Mouse (Mus musculus) megakaryocyte progenitor cell, adult 5-6 weeks (primary cell): Measurements from ENCODE around the gene Usp6nl. TPM values are rescaled to one million over a fixed set of nuclear protein-coding genes. Genes with fewer than 3 reads are reported as not detected.

Experiments
- ATAC-seq: replicated peaks from 2 replicates; pipeline ENCODE4 v1.8.0; 2016; ENCODE audit warnings: mild to moderate bottlenecking, moderate TSS enrichment, inconsistent platforms; ENCODE audit not compliant: poor library complexity
- total RNA-seq, 2 experiments: library from RNA; stranded (forward) in 1 of 2; stranded (reverse) in 1 of 2; fragments of 157-497, 149-512 nt in 1 of 2; fragments of 200-1000 nt in 1 of 2; gene quantifications; 2 replicates each; pipeline versions ENCODE4 v1.2.3 to v1.2.4; 2015 to 2017

The Usp6nl gene
- total RNA-seq, 2 experiments from 2014 or later: 7.0 to 19.2 TPM

DNA sequence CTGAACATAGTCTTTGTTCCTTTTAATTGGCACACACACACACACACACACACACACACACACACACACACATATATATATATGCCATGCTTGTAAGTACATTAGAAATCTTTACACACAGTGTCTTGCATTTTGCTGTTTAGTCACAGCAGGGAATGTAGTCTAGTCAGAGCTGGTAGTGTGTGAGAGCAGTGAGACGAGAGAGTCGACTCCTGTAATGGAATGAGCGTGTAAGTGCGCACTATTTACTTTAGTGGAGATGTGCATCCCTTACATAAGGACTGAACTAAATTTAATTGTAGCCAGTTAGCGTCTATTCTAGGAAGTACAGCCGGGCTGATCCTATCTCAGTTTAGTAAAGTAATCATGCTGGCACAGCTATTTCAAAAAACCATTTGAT, 44.5 kb downstream of the Usp6nl start:
- ATAC-seq: 0 out of 2 replicates have a peak, but pooled peaks have one; percentile 5

DNA sequence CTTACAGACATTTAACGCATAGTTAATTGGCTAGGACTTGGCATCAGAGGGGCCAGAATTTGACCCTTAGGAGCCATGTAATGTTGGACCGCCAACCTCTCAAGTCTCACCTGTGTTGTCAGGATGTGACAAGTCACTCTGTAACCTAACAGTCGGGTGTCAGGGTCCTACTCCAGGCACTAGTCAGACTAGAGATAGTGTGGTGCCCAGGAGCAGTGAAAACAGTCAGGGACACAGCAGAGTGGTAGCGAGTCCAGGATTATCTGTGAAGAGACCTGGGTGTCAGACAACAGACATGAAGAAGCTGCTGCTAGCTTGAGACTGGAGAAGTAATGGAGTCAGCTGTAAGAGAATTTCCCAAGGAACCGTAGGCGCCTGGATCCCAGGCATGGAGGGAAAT, 45.0 kb downstream of the Usp6nl start:
- no peak for ATAC-seq

DNA sequence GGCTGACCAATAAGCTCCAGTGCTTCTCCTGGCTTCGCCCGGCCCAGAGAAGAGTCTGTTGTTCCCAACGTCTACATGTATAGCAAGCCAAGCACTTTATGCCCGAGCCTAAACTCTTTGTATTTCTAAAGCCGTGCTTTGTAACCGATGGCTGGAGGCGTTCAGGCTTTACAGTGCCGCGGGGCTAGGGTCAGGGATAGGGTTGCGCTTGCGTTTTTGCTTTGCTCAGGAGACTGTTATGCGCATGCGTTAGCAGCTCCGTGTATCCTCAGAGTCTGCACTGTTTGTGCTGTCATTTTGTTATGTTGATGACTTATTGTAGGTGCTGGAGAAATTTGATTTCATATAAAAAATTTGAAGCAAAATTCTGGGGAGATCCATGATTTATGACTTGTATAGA, 51.7 kb downstream of the Usp6nl start:
- no peak for ATAC-seq

DNA sequence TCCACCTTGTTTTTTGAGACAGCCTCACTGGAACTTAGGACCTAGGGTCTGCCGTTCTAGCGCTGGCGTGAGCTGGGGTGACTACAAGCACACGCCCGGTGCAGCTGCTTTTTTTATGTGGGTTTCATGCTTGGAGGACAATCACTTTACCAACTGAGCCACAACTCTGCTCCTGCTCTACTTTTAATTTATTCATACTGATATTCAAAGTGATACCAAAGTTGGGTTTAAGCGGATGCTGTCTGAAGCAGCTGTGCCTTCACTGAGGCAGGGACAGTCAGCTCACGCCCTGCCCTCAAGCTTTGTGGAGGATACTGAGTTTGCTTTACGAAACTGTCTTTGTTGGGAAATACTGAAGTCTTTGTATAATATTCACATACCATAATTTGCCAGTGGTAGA, 53.6 kb downstream of the Usp6nl start:
- ATAC-seq: no peak

DNA sequence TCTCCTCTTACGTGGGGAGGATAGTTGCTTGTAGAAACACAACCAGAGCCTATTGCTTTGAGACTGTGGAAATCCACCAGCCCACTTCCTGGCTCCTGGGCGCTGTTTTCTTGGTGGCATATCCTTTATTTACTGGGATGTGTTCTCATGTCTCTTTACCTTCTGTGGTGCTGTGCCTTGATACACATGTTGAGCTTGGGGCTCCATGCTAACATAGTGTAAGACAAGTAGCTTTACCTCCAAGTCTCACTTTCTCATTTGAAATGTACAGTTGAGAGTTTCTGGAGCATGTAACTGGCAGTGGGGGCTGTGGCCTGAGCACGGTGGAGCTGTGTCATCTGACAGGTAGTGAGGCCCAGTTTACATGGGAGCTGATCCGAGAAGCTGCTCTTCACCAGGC, 54.5 kb downstream of the Usp6nl start:
- ATAC-seq: no peak

DNA sequence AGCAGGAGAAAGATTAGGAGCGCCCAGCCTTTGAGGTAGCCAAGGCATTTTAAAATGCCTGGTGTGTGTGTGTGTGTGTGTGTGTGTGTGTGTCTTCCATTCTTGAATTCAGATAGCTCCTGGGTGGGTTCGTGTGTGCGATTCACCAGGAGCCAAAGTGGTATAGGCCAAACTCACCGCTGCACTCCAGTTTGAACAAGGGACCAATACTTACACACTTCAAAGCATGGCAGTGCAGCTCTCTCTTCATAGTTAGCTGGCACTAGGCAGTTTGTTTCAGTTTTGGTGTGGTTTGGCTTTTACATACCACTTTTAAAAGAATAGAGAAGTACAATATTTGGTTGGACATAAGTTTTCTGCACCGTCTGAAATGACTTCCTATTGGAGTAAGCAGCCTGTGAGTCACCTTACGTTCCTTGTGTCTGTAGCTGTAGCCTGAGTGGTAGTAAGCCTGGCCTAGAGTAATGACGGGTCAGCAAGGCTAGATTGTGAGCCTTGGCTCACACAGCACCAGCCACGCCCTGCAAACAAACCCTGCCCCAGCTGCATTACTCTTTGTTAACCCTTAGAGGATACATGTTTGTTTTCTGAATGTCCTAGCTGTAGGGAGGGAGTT, 56.2 kb downstream of the Usp6nl start:
- peak; percentile 89 for ATAC-seq

DNA sequence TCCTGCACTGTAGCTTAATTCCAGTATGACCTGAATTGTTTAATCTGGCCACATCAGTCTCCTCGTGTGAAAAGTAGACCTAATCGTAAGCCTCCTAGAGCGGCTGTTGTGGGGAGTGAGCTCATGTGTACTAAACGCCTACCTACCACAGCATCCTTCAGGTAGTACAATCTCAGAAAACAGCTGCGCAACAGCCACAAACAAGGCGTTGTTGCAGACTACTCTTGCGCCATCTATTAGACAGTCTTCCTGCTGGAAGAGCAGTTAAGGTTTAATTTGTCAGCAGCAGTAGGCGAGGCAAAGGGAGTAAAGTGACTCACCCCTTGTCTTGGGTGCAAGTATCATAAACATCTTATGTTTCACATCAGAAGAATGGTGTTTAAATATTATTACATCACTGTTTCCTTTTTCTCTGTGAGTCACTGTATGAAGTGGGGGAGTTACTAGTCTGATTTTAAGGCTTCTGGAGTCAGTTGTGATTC, 57.3 kb downstream of the Usp6nl start:
- ATAC-seq: peak; percentile 43

DNA sequence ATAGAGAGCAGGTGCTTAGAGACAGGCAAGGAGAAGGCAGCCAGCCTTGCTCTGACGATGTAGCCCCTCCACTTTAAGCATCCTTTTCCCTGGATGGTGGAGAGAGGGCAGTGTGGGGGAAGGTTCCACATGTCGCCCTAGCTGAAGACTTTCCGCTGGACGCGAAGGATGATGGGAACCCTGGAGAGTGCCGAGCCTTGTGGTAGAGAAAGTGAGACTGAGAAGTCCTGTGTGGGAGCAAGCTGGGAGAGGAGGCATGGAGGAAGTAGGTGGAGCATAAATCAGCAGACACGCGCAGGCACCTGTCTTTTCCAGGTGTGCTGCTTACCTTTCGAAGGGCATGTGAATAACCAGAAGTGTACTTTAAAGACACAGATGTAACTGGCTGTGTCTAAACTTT, 57.9 kb downstream of the Usp6nl start:
- no peak for ATAC-seq

DNA sequence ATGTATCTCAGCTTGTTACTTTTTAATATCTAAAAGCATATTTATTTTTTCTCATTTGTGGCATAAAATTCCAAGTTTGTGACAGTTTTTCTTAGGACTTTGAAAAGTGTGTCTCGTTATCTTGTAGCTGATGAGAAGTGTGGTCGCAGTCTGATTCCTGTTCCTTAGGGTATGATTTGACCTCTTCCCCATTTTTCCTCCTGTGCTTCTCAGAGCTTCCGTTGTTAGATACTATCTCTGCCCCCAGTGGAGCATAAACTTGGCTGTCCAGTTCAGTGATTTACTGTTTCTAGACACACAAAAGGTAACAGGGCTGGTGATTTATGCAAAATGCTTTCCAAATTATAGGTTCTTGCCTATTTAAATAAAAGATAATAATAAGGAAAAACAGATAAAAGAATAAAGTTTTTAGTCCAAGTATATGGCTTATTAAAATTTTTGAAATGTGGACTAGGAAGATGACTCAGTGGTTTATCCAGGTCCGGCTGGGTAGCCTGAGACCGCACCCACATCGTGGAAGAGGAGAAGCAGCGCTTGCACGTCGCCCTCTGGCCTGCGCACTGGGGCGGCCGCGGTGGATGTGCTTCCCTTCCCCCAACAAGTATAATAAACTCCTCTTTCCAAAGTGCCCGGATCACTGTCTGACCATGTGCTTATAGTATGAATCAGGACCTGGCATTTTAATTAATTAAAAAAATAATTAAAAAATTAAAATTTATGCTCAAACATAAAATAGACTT, 62.1 kb downstream of the Usp6nl start:
- peak; percentile 53; the same call in 1 of the 2 replicates for ATAC-seq

DNA sequence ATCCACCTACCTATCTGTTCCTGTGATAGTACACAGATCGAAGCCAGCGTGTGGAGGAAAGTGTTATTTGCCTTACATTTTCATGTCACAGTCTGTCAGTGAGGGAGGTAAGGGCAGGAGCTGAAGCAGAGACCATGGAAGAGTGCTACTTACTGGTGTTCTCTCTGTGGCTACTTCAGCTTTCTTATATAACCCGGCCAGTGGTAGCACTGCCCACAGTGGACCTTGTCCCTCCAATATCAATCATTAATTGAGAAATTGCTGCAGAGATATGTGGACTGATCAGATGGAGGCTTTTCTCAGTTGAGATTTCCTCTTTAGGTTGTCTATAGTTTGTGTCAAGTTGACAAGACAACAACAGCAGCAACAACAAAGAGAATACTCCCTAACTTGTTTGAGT, 66.7 kb downstream of the Usp6nl start:
- ATAC-seq: no peak

DNA sequence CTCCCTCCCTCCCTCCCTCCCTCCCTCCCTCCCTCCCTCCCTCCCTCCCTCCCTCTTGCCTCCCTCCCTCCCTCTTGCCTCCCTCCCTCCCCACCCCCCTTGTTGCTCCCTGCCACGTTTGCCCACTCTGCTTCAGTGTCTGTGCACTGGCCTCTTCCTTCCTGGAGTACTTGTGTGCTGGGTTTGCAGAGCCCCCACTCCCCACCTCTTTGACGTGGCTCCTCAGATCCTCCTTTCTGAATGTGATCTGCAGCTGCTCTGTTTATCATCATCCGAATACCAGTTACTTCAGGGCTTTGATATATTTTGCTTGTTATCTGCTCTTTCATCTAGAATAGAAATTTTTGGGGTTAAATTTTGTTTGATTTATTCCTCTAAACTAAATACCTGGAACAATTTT, 68.8 kb downstream of the Usp6nl start:
- no peak for ATAC-seq

DNA sequence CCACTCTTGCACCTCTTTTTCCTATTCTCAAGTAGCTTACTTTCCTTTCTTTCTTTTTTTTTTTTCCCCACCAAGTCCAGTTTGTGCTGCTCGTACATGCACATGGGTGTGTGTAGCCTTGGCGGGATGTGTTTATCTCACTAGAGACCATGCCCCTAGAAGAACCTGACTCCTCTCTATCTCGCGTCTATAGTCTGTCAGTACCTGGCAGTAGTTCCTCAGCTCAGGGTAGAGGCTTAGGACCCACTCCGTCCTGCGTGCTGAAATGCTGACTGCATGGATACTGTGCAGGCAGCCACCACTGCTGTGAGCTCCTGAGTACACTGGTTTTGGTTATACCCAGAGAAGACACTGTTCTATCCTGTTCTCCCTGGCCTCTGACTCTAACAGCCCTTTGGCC, 69.5 kb downstream of the Usp6nl start:
- ATAC-seq: peak; percentile 30

DNA sequence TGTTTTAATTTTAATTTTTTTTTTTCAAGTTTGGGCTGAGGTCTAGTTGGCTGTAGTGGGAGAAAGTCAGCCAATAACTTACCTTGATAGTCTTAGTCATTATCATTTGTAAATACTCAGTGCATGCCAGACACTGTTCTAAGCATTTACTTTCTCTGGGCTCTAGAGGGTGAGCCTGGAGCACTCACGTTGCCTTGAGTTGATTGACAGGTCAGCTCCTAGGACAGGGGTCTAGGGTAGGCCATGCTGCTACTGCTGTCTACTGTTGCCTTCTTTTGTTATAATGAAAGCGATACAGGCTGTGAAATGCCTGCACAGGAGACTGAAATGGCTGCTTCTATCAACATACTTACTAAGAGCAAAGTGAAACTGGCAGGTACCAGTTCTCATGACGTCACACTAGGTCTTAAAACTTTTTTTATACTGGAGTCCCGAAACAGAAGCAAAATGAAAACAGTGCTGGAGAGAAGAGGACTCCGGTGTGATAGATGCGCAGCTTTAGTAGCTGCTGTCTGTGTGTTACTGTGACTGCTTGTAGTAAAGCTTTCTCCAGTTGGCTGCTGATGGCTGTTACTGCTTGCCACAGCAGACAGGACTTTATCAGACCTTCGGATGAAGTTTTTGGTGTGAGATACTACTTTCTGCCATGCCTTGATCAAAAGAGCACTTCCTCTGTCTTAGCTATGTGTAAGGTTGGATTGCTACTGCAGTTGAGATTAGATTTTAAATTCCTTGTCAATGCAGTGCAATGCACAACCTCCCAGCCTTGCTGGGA, 73.6 kb downstream of the Usp6nl start:
- peak; percentile 46 for ATAC-seq

DNA sequence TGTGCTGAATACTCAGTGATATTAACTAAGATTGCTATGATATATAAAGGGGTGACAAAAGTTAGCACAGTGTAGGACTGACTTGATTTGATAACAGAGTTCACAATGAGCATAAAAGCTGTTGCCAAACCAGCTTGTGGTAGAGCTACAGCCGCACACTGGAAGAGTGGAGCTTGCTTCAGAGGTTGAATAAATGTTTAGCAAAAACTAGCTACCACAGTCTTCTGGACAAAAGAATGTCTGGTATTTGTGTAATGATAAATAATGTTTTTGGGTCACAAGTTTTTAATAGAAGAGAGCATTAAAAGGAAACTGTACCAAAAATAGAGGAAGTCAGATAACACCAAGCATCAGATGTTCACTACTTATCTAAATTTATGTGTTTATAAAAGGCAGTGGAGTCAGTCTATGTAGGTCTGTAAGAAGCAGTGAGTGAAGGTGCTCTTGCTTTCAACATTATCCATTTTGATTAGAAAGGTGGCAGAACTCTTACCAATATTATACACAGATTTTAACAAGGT, 74.2 kb downstream of the Usp6nl start:
- ATAC-seq: peak; percentile 42

DNA sequence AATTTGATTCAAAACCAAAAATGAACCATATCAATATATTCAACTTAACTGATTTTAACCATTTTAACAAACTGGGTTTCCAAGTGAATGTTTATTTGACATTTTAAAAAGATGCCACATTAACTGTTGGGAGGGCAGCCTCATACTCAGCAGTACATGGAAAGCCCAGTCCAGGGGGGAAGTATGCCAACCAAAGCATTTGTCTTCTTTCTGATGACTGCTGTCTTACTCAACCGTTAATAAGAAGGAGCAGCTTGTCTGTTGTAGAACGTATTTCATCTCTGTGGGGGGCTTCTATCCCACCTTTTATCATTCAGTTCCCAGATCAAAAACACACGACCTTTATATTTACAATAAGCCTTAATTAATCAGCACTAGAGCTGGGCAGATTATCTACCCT, 74.7 kb downstream of the Usp6nl start:
- ATAC-seq: no peak

DNA sequence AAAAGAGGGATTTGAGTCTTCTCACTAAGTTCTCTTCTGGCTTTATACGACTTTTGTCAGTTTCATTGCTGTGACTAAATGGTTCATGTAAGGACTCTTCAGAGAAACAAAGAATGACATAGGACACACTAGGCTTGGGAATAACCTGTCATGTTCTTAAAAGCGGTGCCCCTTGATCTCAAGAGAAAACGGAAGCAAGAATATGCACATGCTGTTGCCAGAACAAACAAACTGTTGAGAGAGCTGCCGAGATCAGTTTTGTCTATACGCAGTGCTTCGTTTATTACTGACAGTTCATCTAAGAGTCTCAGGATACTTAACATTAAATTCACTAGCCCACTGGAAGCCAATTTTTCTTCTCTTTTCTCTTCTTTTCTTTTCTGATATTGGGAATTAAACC, 76.4 kb downstream of the Usp6nl start:
- ATAC-seq: no peak

DNA sequence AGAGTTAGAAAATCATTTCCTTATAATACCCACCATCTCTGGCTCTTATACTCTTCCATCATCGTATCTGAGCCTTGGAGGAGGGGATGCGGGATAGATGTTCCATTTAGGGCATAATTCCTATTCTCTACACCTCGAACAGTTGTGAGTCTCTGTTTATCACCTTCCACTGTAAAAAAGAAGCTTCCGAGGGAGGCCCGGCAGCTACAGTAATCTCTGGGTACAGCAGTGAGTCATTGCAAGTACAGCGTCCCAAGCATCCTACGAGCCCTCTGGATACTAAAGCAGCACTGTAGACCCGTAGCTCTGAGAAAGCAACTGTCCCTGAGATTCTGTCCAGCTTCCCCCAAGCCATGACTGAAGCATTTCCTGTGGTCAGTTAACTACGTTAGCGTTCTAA, 78.6 kb downstream of the Usp6nl start:
- ATAC-seq: no peak

DNA sequence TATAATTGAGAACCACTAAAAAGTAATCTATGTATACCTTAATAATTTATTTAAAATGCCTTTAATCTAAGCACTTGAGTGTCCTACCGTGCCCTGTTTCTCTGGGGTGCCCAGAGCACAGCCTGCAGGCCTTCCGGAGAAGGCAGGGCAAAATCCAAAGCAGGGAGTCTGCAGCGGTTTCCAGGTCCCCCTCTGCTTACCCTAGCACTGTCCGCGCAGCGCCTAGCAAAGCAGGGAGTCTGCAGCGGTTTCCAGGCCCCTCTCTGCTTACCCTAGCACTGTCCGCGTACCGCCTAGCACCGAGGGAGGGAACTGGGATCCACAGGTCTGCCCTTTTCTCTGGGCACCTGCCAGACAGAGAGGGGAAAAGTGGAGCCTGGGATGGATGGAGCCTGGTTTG, 80.9 kb downstream of the Usp6nl start:
- 0 out of 2 replicates have a peak, but pooled peaks have one; percentile 11 for ATAC-seq

DNA sequence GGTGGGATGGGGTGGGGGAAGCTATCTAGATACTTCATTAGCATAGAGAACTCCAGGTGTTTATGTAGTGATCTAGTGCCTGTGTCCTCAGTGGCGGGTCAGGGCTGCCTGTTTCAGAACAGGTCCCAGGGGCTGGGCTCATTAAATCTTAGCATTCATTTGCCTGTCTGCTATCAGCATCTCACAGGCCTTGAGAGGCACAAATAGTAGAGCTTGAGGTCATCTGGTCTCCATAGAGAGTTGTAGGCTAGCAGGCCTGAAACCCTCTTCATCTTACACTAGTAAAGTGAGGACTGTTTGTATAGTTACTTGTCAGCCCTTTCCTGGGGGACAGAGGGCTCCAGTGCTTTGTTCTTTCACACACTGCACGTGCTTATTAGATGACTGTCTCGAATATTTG, 81.5 kb downstream of the Usp6nl start:
- no peak for ATAC-seq

DNA sequence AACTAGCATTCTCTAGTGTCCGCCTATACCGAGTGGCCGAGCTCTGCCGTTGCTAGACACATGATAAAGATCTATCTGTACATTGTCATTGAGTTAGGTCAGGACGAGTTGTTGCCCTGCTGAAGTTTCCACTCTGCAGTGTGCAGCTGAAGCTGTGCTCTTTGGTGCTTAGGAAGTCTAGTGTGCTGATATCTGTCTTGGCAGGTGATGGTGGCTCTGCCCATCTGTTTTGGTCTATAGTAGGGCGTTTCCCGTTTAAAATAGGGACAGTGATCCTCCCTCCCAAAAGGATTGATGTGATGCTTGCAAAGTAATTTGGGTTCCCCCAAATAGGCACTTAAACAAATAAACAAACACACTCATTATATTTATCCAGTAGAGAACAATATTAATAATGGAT, 82.2 kb downstream of the Usp6nl start:
- ATAC-seq: peak; percentile 51; the same call in 1 of the 2 replicates
